Comparison of ENCODE assay signal across 8 mouse cellular contexts in genomic region chr1:165252027-165252671, GRCm38 (mm10). TPM values are rescaled to one million over a fixed set of nuclear protein-coding genes. Genes with fewer than 3 reads are reported as not detected.
A peak's percentile ranks its signal among the peaks of the same experiment; 100 is the strongest.
DNase-seq lines count a peak whose midpoint lies in the region; ATAC-seq and TF ChIP-seq lines count a peak whose summit lies in the region.

No protein-coding gene starts in this region.

- H3K36me3 ChIP-seq in heart, embryonic 14.5 days (ENCODE audit: control insufficient read depth, insufficient read depth, low read length): no peaks in the 10 kb centered on the region
- no peaks in the 10 kb centered on the region for H3K36me3 ChIP-seq in limb, embryonic 10.5 days
- no peaks in the 10 kb centered on the region for H3K36me3 ChIP-seq in neural tube, embryonic 11.5 days (ENCODE audit: control insufficient read depth, insufficient read depth, low read length)

- no peaks in the 10 kb centered on the region for H3K9me3 ChIP-seq in heart, embryonic 14.5 days (ENCODE audit: control insufficient read depth, low read length)
- H3K9me3 ChIP-seq in limb, embryonic 10.5 days (replicated peaks): no peaks in the 10 kb centered on the region
- no peaks in the 10 kb centered on the region for H3K9me3 ChIP-seq in neural tube, embryonic 11.5 days (ENCODE audit: control insufficient read depth, low read length)

- H3K4me1 ChIP-seq in bone marrow, adult 2 months (ENCODE audit: control insufficient read depth, insufficient read depth, low read length): no peaks in the 10 kb centered on the region
- no peaks in the 10 kb centered on the region for H3K4me1 ChIP-seq in heart, embryonic 14.5 days (ENCODE audit: control insufficient read depth in 2 of 2, insufficient read depth in 2 of 2, low read length in 2 of 2)
- no peaks in the 10 kb centered on the region for H3K4me1 ChIP-seq in limb, embryonic 10.5 days
- no peaks in the 10 kb centered on the region for H3K4me1 ChIP-seq in neural tube, embryonic 11.5 days (ENCODE audit: control insufficient read depth, insufficient read depth, low read length)

- TF ChIP-seq CTCF in bone marrow, adult 2 months (IDR thresholded peaks at IDR 0.05; ENCODE audit: control insufficient read depth, insufficient read depth, low read length): peak; percentile 55; the same call in 1 of the 2 replicates

- peak overlapping the region; percentile 60 for H3K4me2 ChIP-seq in heart, embryonic 14.5 days (ENCODE audit: low read length)
- no peak overlapping the region for H3K4me2 ChIP-seq in neural tube, embryonic 11.5 days (ENCODE audit: low read depth)

- ATAC-seq in erythroblast, adult 5-6 weeks (replicated peaks; ENCODE audit: low FRiP score, poor library complexity, severe bottlenecking): peak; percentile 84
- no peak for ATAC-seq in heart, embryonic 14.5 days (ENCODE audit: insufficient number of reproducible peaks, insufficient read depth, low FRiP score, low read depth)
- no peak for ATAC-seq in neural tube, embryonic 11.5 days (ENCODE audit: insufficient read depth, low FRiP score, low TSS enrichment)
- no peak for ATAC-seq in monocyte, adult 5-6 weeks (replicated peaks; ENCODE audit: insufficient number of reproducible peaks, low FRiP score, low TSS enrichment, poor library complexity, severe bottlenecking)

- no peak overlapping the region for H3K4me3 ChIP-seq in bone marrow, adult 2 months (replicated peaks; ENCODE audit: control insufficient read depth, low read depth, low read length)
- peak overlapping the region; percentile 12 to 30; a peak in 2 of 4 replicates for H3K4me3 ChIP-seq in heart, embryonic 14.5 days (ENCODE audit: control insufficient read depth in 1 of 2, insufficient read depth in 1 of 2, low read depth in 1 of 2, low read length in 2 of 2)
- H3K4me3 ChIP-seq in limb, embryonic 10.5 days: no peak overlapping the region
- no peak overlapping the region for H3K4me3 ChIP-seq in neural tube, embryonic 11.5 days (ENCODE audit: low read depth, low read length)

- DNase-seq in 3134 (ENCODE audit: extremely low read depth, insufficient read length, low spot score) (peak; percentile 25), A20 (ENCODE audit: low read depth, low spot score) (peak; percentile 75)
- peak; percentile 75 for DNase-seq in limb, embryonic 10.5 days (ENCODE audit: low spot score)
- DNase-seq in neural tube, embryonic 11.5 days (ENCODE audit: low spot score): peak; percentile 62

- TF ChIP-seq POLR2A in bone marrow, adult 2 months (IDR thresholded peaks at IDR 0.05; ENCODE audit: borderline replicate concordance, control insufficient read depth, low read depth, low read length): no peak

- 44% methylated on average over 11 of the region's 11 CpGs for WGBS in bone marrow, adult 2 months
- 21% methylated on average over 11 of the region's 11 CpGs for WGBS in heart, embryonic 14.5 days
- WGBS in limb, embryonic 10.5 days: 49% methylated on average over 11 of the region's 11 CpGs
- 46% methylated on average over 11 of the region's 11 CpGs for WGBS in neural tube, embryonic 11.5 days

- no peaks in the 10 kb centered on the region for H3K27me3 ChIP-seq in heart, embryonic 14.5 days (ENCODE audit: control insufficient read depth, insufficient read depth, low read length)
- no peaks in the 10 kb centered on the region for H3K27me3 ChIP-seq in limb, embryonic 10.5 days (ENCODE audit: low read depth, poor library complexity, severe bottlenecking)
- H3K27me3 ChIP-seq in neural tube, embryonic 11.5 days (ENCODE audit: control insufficient read depth, insufficient read depth, low read length): no peaks in the 10 kb centered on the region

- H3K9ac ChIP-seq in heart, embryonic 14.5 days (ENCODE audit: low read length): peak overlapping the region; percentile 45; the same call in 1 of the 2 replicates
- H3K9ac ChIP-seq in neural tube, embryonic 11.5 days (ENCODE audit: low read length): no peak overlapping the region

- H3K27ac ChIP-seq in bone marrow, adult 2 months (ENCODE audit: control insufficient read depth, insufficient read depth, low read depth, low read length, poor library complexity): no peak overlapping the region
- no peak overlapping the region for H3K27ac ChIP-seq in heart, embryonic 14.5 days (replicated peaks in 1 of 2; ENCODE audit: control insufficient read depth in 1 of 2, insufficient read depth in 1 of 2, low read depth in 2 of 2, low read length in 2 of 2)
- 0 out of 2 replicates have a peak overlapping the region, but pooled peaks have one; percentile 27 for H3K27ac ChIP-seq in limb, embryonic 10.5 days
- no peak overlapping the region for H3K27ac ChIP-seq in neural tube, embryonic 11.5 days (ENCODE audit: low read depth, low read length)

RNA-seq across cellular contexts. Expression of gene Tiprl, which starts 15.4 kb away (rescaled TPM):
- polyA plus RNA-seq in bone marrow, adult 2 months (2011; ENCODE audit: insufficient read depth, insufficient read length, low replicate concordance, missing spikeins): 19.4 and 33.0 TPM in 2 replicates
- 3.1 and 10.4 TPM in 2 replicates for total RNA-seq in erythroblast, adult 5-6 weeks (2015; ENCODE audit: low replicate concordance)
- 7.0 and 29.6 TPM in 2 replicates for total RNA-seq in erythroblast, adult 5-6 weeks (2017; ENCODE audit: low replicate concordance)
- polyA plus RNA-seq in heart, embryonic 14.5 days (2014; fragmentation: Nextera tagmentation; extraction: Ambion mirVana): 85.2 and 89.7 TPM in 2 replicates
- polyA plus RNA-seq in limb, embryonic 10.5 days (2016; fragmentation: Nextera tagmentation; extraction: Ambion mirVana): 81.4 and 91.7 TPM in 2 replicates
- 96.8 and 110 TPM in 2 replicates for polyA plus RNA-seq in neural tube, embryonic 11.5 days (2014; fragmentation: Nextera tagmentation; extraction: Ambion mirVana)
- total RNA-seq in monocyte, adult 5-6 weeks (2017): 31.3 to 74.5 TPM (median 51.3 TPM) in 3 replicates

RNA-seq across cellular contexts. Expression of gene Gpr161, which starts 43.4 kb away (rescaled TPM):
- 0.14 and 0.65 TPM in 2 replicates for polyA plus RNA-seq in bone marrow, adult 2 months (2011; ENCODE audit: insufficient read depth, insufficient read length, low replicate concordance, missing spikeins)
- not detected in 2 replicates for total RNA-seq in erythroblast, adult 5-6 weeks (2015; ENCODE audit: low replicate concordance)
- total RNA-seq in erythroblast, adult 5-6 weeks (2017; ENCODE audit: low replicate concordance): not detected in 2 replicates
- polyA plus RNA-seq in heart, embryonic 14.5 days (2014; fragmentation: Nextera tagmentation; extraction: Ambion mirVana): 0.57 and 1.0 TPM in 2 replicates
- 1.5 and 1.9 TPM in 2 replicates for polyA plus RNA-seq in limb, embryonic 10.5 days (2016; fragmentation: Nextera tagmentation; extraction: Ambion mirVana)
- polyA plus RNA-seq in neural tube, embryonic 11.5 days (2014; fragmentation: Nextera tagmentation; extraction: Ambion mirVana): 2.0 and 2.5 TPM in 2 replicates
- total RNA-seq in monocyte, adult 5-6 weeks (2017): not detected in 3 replicates

RNA-seq across cellular contexts. Expression of gene Sft2d2, which starts 57.9 kb away (rescaled TPM):
- polyA plus RNA-seq in bone marrow, adult 2 months (2011; ENCODE audit: insufficient read depth, insufficient read length, low replicate concordance, missing spikeins): 6.4 and 14.3 TPM in 2 replicates
- 7.9 and 11.5 TPM in 2 replicates for total RNA-seq in erythroblast, adult 5-6 weeks (2015; ENCODE audit: low replicate concordance)
- total RNA-seq in erythroblast, adult 5-6 weeks (2017; ENCODE audit: low replicate concordance): 7.1 and 10.3 TPM in 2 replicates
- polyA plus RNA-seq in heart, embryonic 14.5 days (2014; fragmentation: Nextera tagmentation; extraction: Ambion mirVana): 27.1 and 27.8 TPM in 2 replicates
- 9.4 and 13.1 TPM in 2 replicates for polyA plus RNA-seq in limb, embryonic 10.5 days (2016; fragmentation: Nextera tagmentation; extraction: Ambion mirVana)
- 11.8 TPM in 2 replicates for polyA plus RNA-seq in neural tube, embryonic 11.5 days (2014; fragmentation: Nextera tagmentation; extraction: Ambion mirVana)
- 38.3 to 52.1 TPM (median 42.3 TPM) in 3 replicates for total RNA-seq in monocyte, adult 5-6 weeks (2017)

Comparison
In these comparisons a context has a peak if more than half of its experiments do, and no peak if none do; other contexts are left out.
1. DNase-seq: peak in every context shown above with its lines; median percentile 75 in A20; 75 in limb, embryonic 10.5 days; 62 in neural tube, embryonic 11.5 days; 25 in 3134.
2. H3K4me3 ChIP-seq: peak in heart, embryonic 14.5 days (2 of 2); none in bone marrow, adult 2 months (single experiment), limb, embryonic 10.5 days (single experiment) and neural tube, embryonic 11.5 days (single experiment).